ENCODE assay signal across 34 mouse cellular contexts in genomic region chr19:56913761-56914160, GRCm38 (mm10). TPM values are rescaled to one million over a fixed set of nuclear protein-coding genes. Genes with fewer than 3 reads are reported as not detected.
DNase-seq lines count a peak whose midpoint lies in the region; ATAC-seq and TF ChIP-seq lines count a peak whose summit lies in the region.
"Had no signal": no experiment of that assay in that cellular context is flagged by ENCODE, and none has a peak within 500 bp of the region (broad histone marks: within the 10 kb centered on the region; RNA-seq: fewer than 3 reads in every experiment).

No protein-coding gene starts in this region.

- no peak overlapping the region for H3K4me2 ChIP-seq in midbrain, embryonic 11.5 days
- no peak overlapping the region for H3K4me2 ChIP-seq in midbrain, embryonic 15.5 days
- H3K4me2 ChIP-seq in kidney, embryonic 16.5 days (replicated peaks; ENCODE audit: low read depth, low read length) = no peak overlapping the region
- H3K4me2 ChIP-seq: embryonic facial prominence, embryonic 15.5 days; forebrain, embryonic 12.5 days; heart, embryonic 11.5 days; hindbrain, embryonic 13.5 days; midbrain, embryonic 13.5 days; stomach, embryonic 15.5 days had no signal

- peak; percentile 75 for DNase-seq in kidney, adult 11 months
- no peak for DNase-seq in kidney, postnatal 10 days
- DNase-seq in midbrain, embryonic 11.5 days (ENCODE audit: low spot score, missing footprints) = peak; percentile 66
- no peak for DNase-seq in limb, embryonic 10.5 days (ENCODE audit: low spot score)
- no peak for DNase-seq in adrenal gland, postnatal 10 days
- DNase-seq in heart, adult 2 months = no peak
- DNase-seq: adrenal gland, adult 2 months; cerebellum, adult 8-10 months; cerebellum, postnatal 25 days; gastrocnemius, postnatal 14 days; heart, adult 11 months; heart, postnatal 4 days; layer of hippocampus, postnatal 36 days; left cerebral cortex, postnatal 4 days; liver; retina, postnatal 1 day; right cerebral cortex, postnatal 14 days; thymus, adult 18-20 months; thymus, postnatal 25 days had no signal

- TF ChIP-seq CTCF in heart, adult 2 months (IDR thresholded peaks at IDR 0.05) = no peak

- H3K9me3 ChIP-seq in midbrain, embryonic 11.5 days (ENCODE audit: control insufficient read depth, low read length) = no peaks in the 10 kb centered on the region
- no peaks in the 10 kb centered on the region for H3K9me3 ChIP-seq in midbrain, embryonic 15.5 days
- no peaks in the 10 kb centered on the region for H3K9me3 ChIP-seq in kidney, embryonic 16.5 days (ENCODE audit: low read length)
- H3K9me3 ChIP-seq in limb, embryonic 10.5 days (replicated peaks) = no peaks in the 10 kb centered on the region
- H3K9me3 ChIP-seq: hindbrain, embryonic 13.5 days; midbrain, embryonic 13.5 days; stomach, embryonic 15.5 days had no signal

- H3K27ac ChIP-seq in midbrain, embryonic 11.5 days (ENCODE audit: low read depth, low read length) = no peak overlapping the region
- no peak overlapping the region for H3K27ac ChIP-seq in midbrain, embryonic 15.5 days
- H3K27ac ChIP-seq in kidney, embryonic 16.5 days (ENCODE audit: low read length) = peak overlapping the region; percentile 80
- peak overlapping the region; percentile 12; the same call in 1 of the 2 replicates for H3K27ac ChIP-seq in limb, embryonic 10.5 days
- no peak overlapping the region for H3K27ac ChIP-seq in heart, adult 2 months
- H3K27ac ChIP-seq: embryonic facial prominence, embryonic 10.5 days; embryonic facial prominence, embryonic 15.5 days; forebrain, embryonic 12.5 days; hindbrain, embryonic 13.5 days; liver, embryonic 14.5 days; midbrain, embryonic 13.5 days had no signal

- 90% methylated on average over 4 of the region's 4 CpGs for WGBS in midbrain, embryonic 11.5 days
- 93% methylated on average over 4 of the region's 4 CpGs for WGBS in midbrain, embryonic 15.5 days
- 52% methylated on average over 4 of the region's 4 CpGs for WGBS in kidney, embryonic 16.5 days
- 85% methylated on average over 4 of the region's 4 CpGs for WGBS in limb, embryonic 10.5 days
- 79% methylated on average over 4 of the region's 4 CpGs for WGBS in heart, adult 2 months

- H3K36me3 ChIP-seq in midbrain, embryonic 11.5 days (ENCODE audit: control insufficient read depth, insufficient read depth, low read length) = no peaks in the 10 kb centered on the region
- H3K36me3 ChIP-seq in midbrain, embryonic 15.5 days (replicated peaks) = no peaks in the 10 kb centered on the region
- H3K36me3 ChIP-seq in kidney, embryonic 16.5 days (ENCODE audit: insufficient read depth, low read length) = peaks cover 9% of the 10 kb centered on the region; the same call in 1 of the 2 replicates
- no peaks in the 10 kb centered on the region for H3K36me3 ChIP-seq in limb, embryonic 10.5 days
- H3K36me3 ChIP-seq in heart, adult 2 months (ENCODE audit: control insufficient read depth, insufficient read depth, low read length) = no peaks in the 10 kb centered on the region
- H3K36me3 ChIP-seq: embryonic facial prominence, embryonic 15.5 days; forebrain, embryonic 12.5 days; midbrain, embryonic 13.5 days had no signal

- H3K79me2 ChIP-seq in heart, adult 2 months (replicated peaks; ENCODE audit: control insufficient read depth, insufficient read depth, low read length) = no peaks in the 10 kb centered on the region

- no peak for TF ChIP-seq POLR2A in heart, adult 2 months (IDR thresholded peaks at IDR 0.05; ENCODE audit: insufficient read depth, low read depth, low read length)

- ATAC-seq in midbrain, embryonic 11.5 days (ENCODE audit: low FRiP score) = no peak
- ATAC-seq in midbrain, embryonic 15.5 days (replicated peaks) = no peak
- ATAC-seq in kidney, embryonic 16.5 days (ENCODE audit: low FRiP score, low TSS enrichment) = peak; percentile 12; the same call in 1 of the 2 replicates
- ATAC-seq: activated CD4-positive, CD25-positive, alpha-beta regulatory T cell, adult 4 months; midbrain, embryonic 13.5 days had no signal

- no peaks in the 10 kb centered on the region for H3K4me1 ChIP-seq in midbrain, embryonic 11.5 days (ENCODE audit: control insufficient read depth, insufficient read depth, low read length)
- peaks cover 8% of the 10 kb centered on the region; the same call in 1 of the 2 replicates for H3K4me1 ChIP-seq in midbrain, embryonic 15.5 days
- H3K4me1 ChIP-seq in kidney, embryonic 16.5 days (ENCODE audit: insufficient read depth, low read length) = peaks cover 11% of the 10 kb centered on the region
- H3K4me1 ChIP-seq in limb, embryonic 10.5 days = peaks cover 40% of the 10 kb centered on the region
- H3K4me1 ChIP-seq in heart, adult 2 months (ENCODE audit: control insufficient read depth, insufficient read depth, low read length) = no peaks in the 10 kb centered on the region
- H3K4me1 ChIP-seq: embryonic facial prominence, embryonic 15.5 days; stomach, embryonic 15.5 days had no signal

- no peak for TF ChIP-seq EP300 in heart, adult 2 months (IDR thresholded peaks at IDR 0.05; ENCODE audit: insufficient read depth, low read depth, low read length)

- no peak overlapping the region for H3K9ac ChIP-seq in midbrain, embryonic 11.5 days (ENCODE audit: low read length)
- H3K9ac ChIP-seq in midbrain, embryonic 15.5 days = no peak overlapping the region
- H3K9ac ChIP-seq in kidney, embryonic 16.5 days (replicated peaks; ENCODE audit: low read length) = no peak overlapping the region
- H3K9ac ChIP-seq in heart, adult 2 months (ENCODE audit: low read depth, low read length) = no peak overlapping the region
- H3K9ac ChIP-seq: embryonic facial prominence, embryonic 15.5 days; forebrain, embryonic 12.5 days; hindbrain, embryonic 13.5 days; liver, embryonic 14.5 days; midbrain, embryonic 13.5 days; stomach, embryonic 15.5 days had no signal

- no peak overlapping the region for H3K4me3 ChIP-seq in midbrain, embryonic 11.5 days (ENCODE audit: low read depth, low read length)
- no peak overlapping the region for H3K4me3 ChIP-seq in midbrain, embryonic 15.5 days
- no peak overlapping the region for H3K4me3 ChIP-seq in kidney, embryonic 16.5 days (ENCODE audit: low read length)
- no peak overlapping the region for H3K4me3 ChIP-seq in limb, embryonic 10.5 days
- H3K4me3 ChIP-seq in heart, adult 2 months = no peak overlapping the region
- H3K4me3 ChIP-seq: embryonic facial prominence, embryonic 10.5 days; embryonic facial prominence, embryonic 15.5 days; forebrain, embryonic 12.5 days; hindbrain, embryonic 13.5 days; midbrain, embryonic 13.5 days; stomach, embryonic 15.5 days had no signal

- no peaks in the 10 kb centered on the region for H3K27me3 ChIP-seq in midbrain, embryonic 11.5 days (ENCODE audit: control insufficient read depth, insufficient read depth, low read length)
- H3K27me3 ChIP-seq in midbrain, embryonic 15.5 days (replicated peaks) = no peaks in the 10 kb centered on the region
- no peaks in the 10 kb centered on the region for H3K27me3 ChIP-seq in kidney, embryonic 16.5 days (ENCODE audit: insufficient read depth, low read length)
- peaks cover 29% of the 10 kb centered on the region for H3K27me3 ChIP-seq in limb, embryonic 10.5 days (ENCODE audit: low read depth, poor library complexity, severe bottlenecking)
- no peaks in the 10 kb centered on the region for H3K27me3 ChIP-seq in heart, adult 2 months (ENCODE audit: control insufficient read depth, insufficient read depth, low read length)
- H3K27me3 ChIP-seq: CH12.LX; embryonic facial prominence, embryonic 15.5 days; forebrain, embryonic 12.5 days; hindbrain, embryonic 13.5 days; midbrain, embryonic 13.5 days; stomach, embryonic 15.5 days had no signal

- intact Hi-C loops in heart, adult 2 months (cut with DNase I) = no loop called here

RNA-seq across cellular contexts. Expression of gene Vwa2, which starts 39.7 kb away (rescaled TPM):
- polyA plus RNA-seq in midbrain, embryonic 11.5 days (2014; fragmentation: Nextera tagmentation; extraction: Ambion mirVana) = 0.18 and 0.26 TPM in 2 replicates
- 0.56 and 0.62 TPM in 2 replicates for polyA plus RNA-seq in midbrain, embryonic 15.5 days (2015; fragmentation: Nextera tagmentation; extraction: Ambion mirVana)
- 22.4 and 23.9 TPM in 2 replicates for polyA plus RNA-seq in kidney, embryonic 16.5 days (2015; fragmentation: Nextera tagmentation; extraction: Ambion mirVana)
- polyA plus RNA-seq in limb, embryonic 10.5 days (2016; fragmentation: Nextera tagmentation; extraction: Ambion mirVana) = 3.7 and 4.9 TPM in 2 replicates
- total RNA-seq in adrenal gland, postnatal 10 days (2021) = not detected
- not detected for total RNA-seq in heart, adult 2 months (2021)
- not detected in 2 replicates for polyA plus RNA-seq in heart, adult 2 months (2012; rRNA removed)
- total RNA-seq: adrenal gland, adult 2 months; CH12.LX; gastrocnemius, postnatal 14 days; heart, postnatal 4 days; layer of hippocampus, postnatal 36 days; megakaryocyte, adult 5-6 weeks; monocyte, adult 5-6 weeks had no signal
- polyA plus RNA-seq: activated CD4-positive, CD25-positive, alpha-beta regulatory T cell, adult 4 months; adrenal gland, adult 2 months; heart, postnatal 0 days had no signal

Comparison
In these comparisons a context has a peak if more than half of its experiments do, and no peak if none do; other contexts are left out.
1. DNase-seq: peak in kidney, adult 11 months (single experiment) and midbrain, embryonic 11.5 days (single experiment); none in kidney, postnatal 10 days (single experiment), limb, embryonic 10.5 days (single experiment), adrenal gland, postnatal 10 days (single experiment) and heart, adult 2 months (0 of 2).
2. H3K27ac ChIP-seq: peak in kidney, embryonic 16.5 days (single experiment) and limb, embryonic 10.5 days (single experiment); none in midbrain, embryonic 11.5 days (single experiment), midbrain, embryonic 15.5 days (single experiment) and heart, adult 2 months (single experiment).